Mouse (Mus musculus) left cerebral cortex, postnatal 14 days (tissue): Measurements from ENCODE around the gene Exoc4. TPM values are rescaled to one million over a fixed set of nuclear protein-coding genes. Genes with fewer than 3 reads are reported as not detected.

Experiments
- DNase-seq, 2 experiments: peaks; one replicate each; pipeline ENCODE4 v3.0.0; 2021 to 2022; ENCODE audit warnings: low spot score in 2 of 2, mixed read lengths in 1 of 2
- intact Hi-C: fragments of 180-260 bp; cut with DNase I; formaldehyde crosslinking; loops from one replicate; pipeline ENCODE4 v1.15.1; 2025
- total RNA-seq, 2 experiments: library from RNA; stranded (reverse); gene quantifications; 2 replicates each; pipeline ENCODE4 v1.2.3; 2021

The Exoc4 gene
- total RNA-seq, 2 experiments from 2014 or later: 74.2 to 74.8 TPM

DNA sequence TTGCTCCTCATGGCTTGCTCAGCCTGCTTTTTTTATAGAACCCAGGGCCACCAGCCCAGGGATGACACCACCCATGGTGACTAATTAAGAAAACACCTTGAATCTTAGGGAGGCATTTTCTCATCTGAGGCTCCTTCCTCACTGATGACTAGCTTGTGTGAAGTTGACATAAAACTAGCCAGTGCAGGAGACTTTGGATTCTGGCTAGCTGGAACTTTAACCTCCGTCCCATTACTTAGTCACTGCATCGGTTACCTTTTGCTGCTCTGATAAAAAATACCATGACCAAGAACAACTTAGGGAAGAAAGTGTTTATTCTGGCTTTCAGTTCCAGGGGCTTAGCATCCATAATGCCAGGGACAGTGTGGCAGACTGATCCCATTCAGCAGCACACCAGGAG, 711.9 kb downstream of the Exoc4 start:
- no peak for DNase-seq
- intact Hi-C loops: no loop called here

DNA sequence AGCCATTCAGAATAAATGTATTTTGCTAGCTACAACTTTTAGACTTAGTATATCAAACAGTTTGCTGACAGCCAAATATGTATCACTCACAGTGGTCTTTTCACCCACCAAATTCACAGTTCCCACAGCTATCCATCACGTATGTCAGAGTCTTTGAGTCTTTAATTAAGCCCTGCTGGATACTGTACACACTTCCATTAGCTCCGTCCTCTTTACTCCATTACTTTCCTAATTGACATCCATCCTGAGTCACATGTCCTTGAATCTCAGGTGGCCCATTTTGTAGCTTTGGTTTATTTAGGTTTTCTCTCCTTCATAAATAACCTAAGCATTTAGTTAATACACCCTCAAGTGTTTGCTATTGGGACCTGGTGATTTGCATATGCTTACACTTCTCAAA, 714.2 kb downstream of the Exoc4 start:
- intact Hi-C loops: no loop called here
- no peak for DNase-seq

- DNase-seq: no peak
- intact Hi-C loops: no loop called here
These were observed 716.7 kb downstream of the Exoc4 start for GRCm38 (mm10) chr6:33965571-33965970.

GRCm38 (mm10) chr6:33968746-33969145, 719.9 kb downstream of the Exoc4 start:
- intact Hi-C loops: no loop called here
- DNase-seq: no peak

DNA sequence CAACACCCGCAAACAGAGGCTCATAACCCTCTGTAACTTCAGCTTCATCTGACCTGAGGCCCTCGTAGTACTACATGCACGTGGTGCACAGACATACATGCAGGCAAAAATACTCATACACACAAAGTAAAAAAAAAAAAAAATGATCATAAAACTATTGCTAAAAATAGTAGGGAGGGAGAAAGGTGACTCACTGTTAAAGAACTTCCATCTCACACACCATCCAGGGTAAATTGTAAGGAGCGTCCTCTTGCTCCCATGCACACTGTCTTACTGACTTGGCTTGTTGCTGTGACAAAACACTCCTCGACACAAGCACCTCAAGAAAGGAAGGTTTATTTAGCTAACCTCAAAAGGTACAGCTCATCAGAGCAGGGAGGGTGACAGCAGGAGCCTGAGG, 723.9 kb downstream of the Exoc4 start:
- intact Hi-C loops: no loop called here
- no peak for DNase-seq

- no peak for DNase-seq
- intact Hi-C loops: no loop called here
These were observed 727.7 kb downstream of the Exoc4 start for GRCm38 (mm10) chr6:33976576-33976975.

DNA sequence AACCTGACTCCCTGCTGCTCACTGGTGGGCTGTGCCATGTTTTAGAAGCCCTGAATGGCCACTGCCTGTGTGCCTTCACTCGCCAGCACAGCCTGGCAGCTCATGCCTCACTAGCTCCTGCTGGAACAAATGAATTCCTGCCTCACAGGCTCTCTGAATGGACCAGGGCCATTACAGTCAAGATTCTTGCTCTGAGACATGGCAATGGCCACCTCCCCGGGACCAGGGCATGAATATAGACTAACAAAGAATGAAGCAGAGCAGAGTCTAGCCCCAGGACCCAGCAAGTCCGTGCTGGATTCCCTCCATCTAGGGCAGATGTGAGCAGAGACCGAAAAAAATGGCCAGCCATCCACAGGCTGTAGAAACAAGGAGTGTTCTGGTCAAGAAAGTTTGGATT, 728.6 kb downstream of the Exoc4 start:
- DNase-seq: no peak
- intact Hi-C loops: no loop called here

DNA sequence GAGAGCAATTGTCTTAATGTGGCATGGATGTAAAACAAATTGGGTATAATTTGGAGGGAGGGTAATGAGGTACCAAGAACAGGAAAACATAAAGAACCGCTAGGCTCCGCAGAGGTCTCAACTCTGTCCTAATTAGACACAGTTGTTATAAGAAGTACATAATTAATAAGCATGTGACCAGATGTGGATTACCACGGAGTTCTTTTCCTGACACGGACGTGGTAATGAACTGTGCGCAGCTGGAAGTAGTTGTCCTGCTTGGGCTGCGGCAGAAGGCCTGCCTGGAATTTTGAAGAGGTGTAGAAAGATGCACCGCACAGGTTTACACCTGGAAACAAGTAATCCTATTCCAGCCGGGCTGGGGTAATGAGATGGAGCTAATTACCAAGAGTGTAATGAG, 729.0 kb downstream of the Exoc4 start:
- DNase-seq: no peak
- intact Hi-C loops: no loop called here

DNA sequence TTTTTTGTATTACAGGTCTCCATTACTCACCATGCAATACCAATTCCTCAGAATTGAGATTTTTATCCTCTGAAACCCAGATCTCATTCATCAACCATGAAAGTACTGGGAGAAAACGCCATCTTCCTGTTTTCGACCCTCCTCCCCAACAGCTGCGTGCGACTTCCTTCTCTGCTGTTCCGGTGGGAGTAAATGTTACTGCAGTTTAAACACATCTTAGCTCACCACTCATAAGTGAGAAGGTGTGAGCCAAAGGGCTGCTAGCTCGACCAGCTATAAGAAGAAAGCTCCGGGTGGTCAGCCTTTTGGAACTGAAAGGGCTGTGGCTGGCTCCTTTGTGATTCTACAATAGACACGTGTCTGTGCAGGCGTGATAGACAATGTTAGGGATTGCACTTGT, 733.8 kb downstream of the Exoc4 start:
- intact Hi-C loops: no loop called here
- no peak for DNase-seq

DNA sequence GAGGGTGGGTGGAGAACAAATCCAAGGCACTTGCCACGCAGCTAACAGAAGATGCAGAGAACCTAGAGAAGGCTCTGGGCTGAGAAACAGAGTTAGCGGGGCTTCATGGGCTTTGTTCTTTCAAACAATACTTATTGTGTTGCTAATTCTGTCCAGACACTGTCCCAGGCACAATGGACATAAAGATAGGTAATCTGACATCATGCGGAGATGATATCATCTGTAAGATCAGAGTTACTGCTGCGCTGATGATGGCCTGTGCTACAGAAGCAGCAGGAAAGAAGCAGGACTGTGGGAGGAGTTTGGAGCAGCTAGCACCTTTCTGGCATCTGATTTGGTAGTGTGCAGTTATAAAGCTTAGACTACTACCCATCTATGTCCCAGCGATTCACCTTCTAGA, 738.2 kb downstream of the Exoc4 start:
- DNase-seq: no peak
- intact Hi-C loops: no loop called here

DNA sequence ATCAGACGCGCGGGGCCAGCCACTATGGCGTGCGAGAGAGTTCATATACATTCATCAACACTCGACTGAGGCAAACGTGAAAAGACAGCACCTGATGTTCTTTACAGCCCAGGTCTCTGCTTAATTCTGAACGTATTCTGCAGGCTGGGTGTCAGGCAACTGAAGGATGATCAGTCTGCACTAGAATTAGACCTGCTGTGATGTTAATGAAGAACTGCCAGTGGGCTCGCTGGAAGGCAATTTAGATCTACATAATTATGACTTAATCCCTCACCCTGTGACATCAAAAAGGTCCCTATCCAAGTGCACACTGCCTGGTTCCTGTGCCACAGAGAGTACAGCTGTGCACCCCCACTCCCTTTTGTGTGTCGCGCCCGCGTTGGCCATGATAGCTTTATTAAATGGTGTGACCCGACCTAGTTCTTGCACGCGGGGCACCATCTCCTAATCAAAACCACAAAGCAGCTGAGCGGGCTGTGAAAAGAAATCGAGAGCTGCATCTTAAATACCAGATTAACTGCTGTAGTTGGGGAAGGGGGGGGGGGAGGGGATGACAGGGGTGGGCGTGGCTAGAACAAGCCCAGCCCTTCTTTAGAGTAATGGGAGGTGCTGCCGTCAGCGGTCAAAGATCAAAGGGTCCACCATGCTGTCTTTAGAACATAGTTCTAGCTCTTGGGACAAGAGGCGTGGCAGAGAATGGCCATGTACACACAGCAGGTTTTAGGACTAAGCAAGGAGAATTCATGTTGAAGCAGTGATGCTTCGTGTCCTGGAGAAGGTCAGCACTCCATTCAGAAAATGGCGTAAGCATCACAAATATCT, 743.5 kb downstream of the Exoc4 start:
- intact Hi-C loops: no loop called here
- no peak for DNase-seq

- intact Hi-C loops: no loop called here
- no peak for DNase-seq
These were observed 745.0 kb downstream of the Exoc4 start for GRCm38 (mm10) chr6:33993842-33994241.

- DNase-seq: no peak
- intact Hi-C loops: no loop called here
These were observed 749.7 kb downstream of the Exoc4 start for GRCm38 (mm10) chr6:33998590-33998989.

DNA sequence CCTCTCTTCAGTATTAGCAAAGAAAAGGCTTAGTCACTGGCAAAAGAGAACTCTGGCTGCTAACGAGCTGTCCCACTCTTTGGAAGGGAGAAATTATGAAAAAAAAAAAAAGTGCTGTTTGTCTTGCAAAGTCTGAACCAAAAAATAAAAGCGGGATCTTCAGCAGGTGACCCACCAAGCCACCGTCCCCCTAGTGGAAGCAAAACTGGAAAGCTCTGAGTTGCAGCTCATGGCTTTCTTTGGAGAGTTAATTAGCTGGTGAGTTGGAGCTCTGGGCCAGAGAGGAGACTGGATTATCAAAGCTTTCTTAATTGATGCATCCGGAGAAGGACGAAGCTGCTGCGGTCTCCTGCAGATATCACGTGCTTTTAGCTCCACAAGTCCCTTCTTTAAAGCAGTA, 750.6 kb downstream of the Exoc4 start:
- no peak for DNase-seq
- intact Hi-C loops: no loop called here

DNA sequence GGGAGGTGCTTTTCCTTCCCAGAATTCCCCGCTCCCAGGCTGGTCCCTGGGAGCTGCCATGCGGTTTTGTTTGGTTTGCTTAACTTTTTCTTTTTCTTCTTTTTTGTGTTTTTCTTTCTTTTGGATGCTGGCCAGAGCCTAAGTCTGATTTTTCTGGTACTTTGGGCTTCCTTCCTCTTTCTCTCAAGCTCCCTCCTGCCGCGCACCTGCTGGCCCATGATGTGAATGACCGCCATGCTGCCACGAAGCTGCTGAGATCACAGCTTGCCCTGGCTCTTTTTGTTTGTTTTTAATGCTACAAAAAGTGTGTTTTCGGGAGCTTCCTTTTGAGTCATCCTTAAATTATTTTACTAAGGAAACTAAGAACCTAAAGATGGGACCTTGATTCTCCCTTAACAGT, 751.8 kb downstream of the Exoc4 start:
- no peak for DNase-seq
- intact Hi-C loops: no loop called here

- intact Hi-C loops: no loop called here
- no peak for DNase-seq
These were observed 754.1 kb downstream of the Exoc4 start for GRCm38 (mm10) chr6:34003033-34003432.

- no peak for DNase-seq
- intact Hi-C loops: no loop called here
These were observed 764.6 kb downstream of the Exoc4 start for GRCm38 (mm10) chr6:34013469-34013868.

Other genes starting within 250 kb of the Exoc4 start
- 10 to 100 TPM; 90.8 to 92.6 TPM for gene Chchd3, start 188.8 kb upstream of the Exoc4 start, total RNA-seq